Mouse (Mus musculus): Measurements from ENCODE around the gene Sox10.

DNA sequence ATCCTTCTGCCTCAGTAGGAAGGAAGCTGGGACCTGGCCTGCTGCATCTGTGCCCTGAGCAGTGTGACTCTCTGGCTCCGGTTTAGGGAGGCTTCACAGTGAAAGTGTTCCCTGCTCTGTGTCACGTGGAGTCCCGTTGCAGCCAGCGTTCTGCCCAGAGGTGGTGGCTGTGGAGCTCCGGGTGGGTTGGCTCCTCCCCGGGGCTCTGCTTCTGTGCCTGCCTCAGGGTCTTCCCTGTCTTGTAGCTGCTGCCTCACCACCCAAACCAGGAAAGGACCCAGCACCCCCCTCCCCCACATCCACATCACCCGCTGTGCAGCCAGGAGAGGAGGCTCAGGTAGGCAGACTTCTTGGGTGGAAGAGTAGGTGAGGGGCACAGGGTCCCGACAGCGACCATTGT, 45.5 kb downstream of the Sox10 start:
- no peak for TF ChIP-seq CTCF (IDR thresholded peaks at IDR 0.05; ENCODE audit: low read depth)
- no peak for TF ChIP-seq EP300 (optimal IDR thresholded peaks at IDR 0.05)
